Mouse (Mus musculus): Measurements from ENCODE around the gene 1700020N15Rik. TPM values are rescaled to one million over a fixed set of nuclear protein-coding genes. Genes with fewer than 3 reads are reported as not detected.
"Not testable (repeated sequence)": the region's sequence is repeated elsewhere in the genome, so short reads cannot be mapped to it uniquely, and the experiment has no call there.

Gene 1700020N15Rik
- not detected for total RNA-seq (2021)

GRCm38 (mm10) chrX:69945000-69945399 lies at the start of gene 1700020N15Rik:
Gene 1700020N15Rik, plus strand, starts transcription at chrX:69945300.
- intact Hi-C loops (cut with DNase I): loop anchor here (5.0 kb wide), 1 partner anchor 1053 kb away; the partner anchor contains the start of gene Gm6812
- not testable (repeated sequence) for DNase-seq (ENCODE audit: low spot score in 2 of 2)

- DNase-seq (ENCODE audit: low spot score in 2 of 2): no peak
- intact Hi-C loops (cut with DNase I): no loop called here
Observed at GRCm38 (mm10) chrX:69976790-69977579, 31.9 kb downstream of the 1700020N15Rik start.

Data from left cerebral cortex, postnatal 36 days (tissue).